Mouse (Mus musculus) heart, embryonic 10.5 days (tissue): Measurements from ENCODE around the gene Slc30a5. TPM values are rescaled to one million over a fixed set of nuclear protein-coding genes. Genes with fewer than 3 reads are reported as not detected.

Experiments
- DNase-seq: peaks from one replicate; pipeline ENCODE4 v3.0.0-alpha.2; 2017; ENCODE audit warnings: low spot score
- H3K27ac ChIP-seq: fragments of 300-500 bp; sonication (generic); 2 replicates; pipeline ENCODE4 v1.5.1; 2016; ENCODE audit warnings: mild to moderate bottlenecking
- H3K27me3 ChIP-seq: fragments of 300-500 bp; sonication (generic); 2 replicates; pipeline ENCODE4 v1.6.1; 2016; ENCODE audit warnings: mild to moderate bottlenecking; ENCODE audit not compliant: poor library complexity, insufficient read depth, severe bottlenecking
- H3K36me3 ChIP-seq: fragments of 300-500 bp; sonication (generic); 2 replicates; pipeline ENCODE4 v1.6.1; 2016; ENCODE audit warnings: mild to moderate bottlenecking, moderate library complexity
- H3K4me1 ChIP-seq: fragments of 300-500 bp; sonication (generic); 2 replicates; pipeline ENCODE4 v1.6.1; 2016; ENCODE audit warnings: mild to moderate bottlenecking
- H3K4me3 ChIP-seq: fragments of 300-500 bp; sonication (generic); 2 replicates; pipeline ENCODE4 v1.5.1; 2016; ENCODE audit warnings: mild to moderate bottlenecking, moderate library complexity
- H3K9me3 ChIP-seq: fragments of 300-500 bp; sonication (generic); 2 replicates; pipeline ENCODE4 v1.6.1; 2016; ENCODE audit warnings: mild to moderate bottlenecking, moderate library complexity
- WGBS: fragments of 180-500 bp; shearing (Covaris S2); methylation state at CpG from one replicate; pipeline ENCODE4 v1.1.7; 2016; 5-methylcytosine and 5-hydroxymethylcytosine counted together
- polyA plus RNA-seq: library from polyadenylated mRNA; unstranded; fragments of >200 nt; fragmentation: Nextera tagmentation; extraction: Ambion mirVana; gene quantifications from 2 replicates; pipeline ENCODE4 v1.2.1, GENCODE M21; 2016

Slc30a5 gene
- polyA plus RNA-seq, 1 experiment from 2014 or later = 45.6 TPM

DNA sequence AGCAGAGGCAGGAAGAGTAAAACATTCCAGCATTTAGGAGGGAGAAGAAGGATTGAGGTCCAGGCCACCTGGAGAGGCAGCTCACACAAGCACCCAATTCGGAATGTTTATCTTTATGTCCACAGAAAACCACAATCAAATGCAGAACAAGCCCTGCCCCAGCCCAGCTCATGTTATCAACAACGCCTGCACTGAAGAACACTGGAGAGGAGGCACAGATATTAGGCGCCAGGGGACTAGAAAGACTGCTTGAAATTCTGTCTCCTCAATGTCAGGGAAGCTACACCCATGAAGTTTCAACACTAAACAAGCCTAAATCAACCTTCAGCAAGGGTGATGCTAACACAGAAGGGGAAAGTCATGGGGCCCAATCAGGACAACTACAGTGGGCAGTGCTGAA is 55.7 kb downstream of the Slc30a5 start:
- no peak for DNase-seq
- Histone ChIP-seq H3K27ac (no peak overlapping the region), H3K4me3 (no peak overlapping the region), H3K4me1 (peaks cover 15% of the 10 kb centered on the region), H3K9me3 (no peaks in the 10 kb centered on the region), H3K27me3 (no peaks in the 10 kb centered on the region), H3K36me3 (peaks cover 40% of the 10 kb centered on the region)
- 61% methylated on average over 3 of the region's 3 CpGs for WGBS

DNA sequence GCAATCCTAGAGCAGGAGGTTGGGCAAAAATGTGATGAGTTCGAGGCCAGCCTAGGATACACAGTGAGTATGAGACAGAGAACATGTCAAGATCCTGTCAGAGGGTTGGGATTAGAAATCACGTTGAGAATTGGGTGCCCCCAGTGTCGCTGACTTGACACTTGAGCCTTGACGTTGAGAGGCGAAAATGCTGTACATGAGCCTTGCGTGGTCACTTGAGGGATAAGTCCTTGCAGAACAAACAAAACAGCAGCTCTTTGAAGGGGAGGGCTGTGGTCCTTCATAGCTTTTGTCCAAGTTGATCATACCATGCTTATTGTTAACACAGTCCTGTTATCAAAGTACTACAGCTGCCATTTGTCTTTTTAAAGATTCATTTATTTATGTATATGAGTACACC is 56.5 kb downstream of the Slc30a5 start:
- Histone ChIP-seq H3K36me3 (peaks cover 40% of the 10 kb centered on the region), H3K4me1 (peaks cover 15% of the 10 kb centered on the region), H3K27ac (no peak overlapping the region), H3K27me3 (no peaks in the 10 kb centered on the region), H3K4me3 (0 out of 2 replicates have a peak overlapping the region, but pooled peaks have one; percentile 98), H3K9me3 (no peaks in the 10 kb centered on the region)
- WGBS = 53% methylated on average over 6 of the region's 6 CpGs
- no peak for DNase-seq

DNA sequence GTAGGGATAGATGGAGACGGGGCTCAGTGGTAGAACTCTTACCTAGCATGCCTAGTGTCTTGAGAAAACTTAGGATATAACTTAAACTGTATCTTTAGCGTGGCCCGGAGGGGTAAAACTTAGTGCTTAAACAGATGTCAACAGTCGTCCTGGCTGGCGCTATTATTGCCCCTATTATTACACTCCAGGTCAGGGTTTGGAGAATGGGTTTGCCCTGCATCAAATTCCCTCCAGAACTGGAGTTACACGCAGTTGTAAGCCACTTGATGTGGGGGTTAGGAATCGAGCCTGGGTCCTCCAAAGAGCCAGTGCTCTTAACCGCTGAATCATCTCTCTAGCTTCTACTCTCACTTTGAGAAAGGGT is 57.2 kb downstream of the Slc30a5 start:
- no peaks in the 10 kb centered on the region for H3K27me3 ChIP-seq
- peaks cover 41% of the 10 kb centered on the region for H3K36me3 ChIP-seq
- peak overlapping the region; percentile 98 for H3K4me3 ChIP-seq
- WGBS = 17% methylated on average over 8 of the region's 8 CpGs
- DNase-seq = no peak
- H3K27ac ChIP-seq = peak overlapping the region; percentile 89
- no peaks in the 10 kb centered on the region for H3K9me3 ChIP-seq
- H3K4me1 ChIP-seq = peaks cover 15% of the 10 kb centered on the region

DNA sequence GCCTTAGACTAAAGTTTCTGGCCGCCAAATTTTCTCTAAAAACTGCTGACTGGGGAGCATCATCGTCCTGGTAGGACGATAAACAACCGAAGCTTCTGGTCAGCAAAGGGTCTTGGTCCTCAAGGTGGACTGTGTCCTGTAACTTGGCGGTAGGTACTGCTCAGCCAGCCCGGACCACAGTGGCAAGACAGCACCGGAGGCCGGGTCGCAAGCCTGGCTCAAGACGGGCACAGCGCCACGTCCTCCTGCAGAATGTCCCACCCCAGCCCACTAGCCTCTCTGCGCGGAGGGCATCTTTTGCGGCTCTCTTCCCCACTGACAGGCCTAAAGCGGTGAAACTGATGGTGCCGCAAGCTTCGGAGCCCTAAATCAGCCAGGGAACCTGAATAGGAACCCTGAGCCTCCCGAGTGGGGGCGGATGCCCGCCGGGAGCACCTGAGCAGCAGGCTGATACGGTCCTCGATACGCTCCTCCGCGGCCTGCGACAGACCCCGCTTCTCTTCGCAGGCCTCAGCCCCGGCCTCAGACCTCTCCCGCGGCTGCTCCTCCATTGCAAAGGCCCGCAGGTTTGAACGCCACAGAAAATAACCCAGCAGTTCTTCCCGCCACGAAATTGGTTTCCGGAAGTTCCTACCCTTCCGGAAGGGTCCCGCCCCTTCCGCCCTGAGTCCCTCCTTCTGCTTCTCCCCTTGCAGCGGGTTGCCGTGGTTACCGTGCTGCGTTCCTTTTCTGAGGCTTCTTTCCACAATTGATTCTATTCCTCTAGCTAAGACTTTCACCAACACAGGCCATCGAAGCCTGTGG is 57.8 kb downstream of the Slc30a5 start, which contains the start of gene Cenph:
Gene Cenph, minus strand, starts transcription at position 648 of the 804 bp plus-strand sequence.
- under 1% methylated on average over 46 of the region's 46 CpGs for WGBS
- peak; percentile 96 for DNase-seq
- H3K4me1 ChIP-seq = peaks cover 15% of the 10 kb centered on the region
- H3K4me3 ChIP-seq = peak within 1 kb of the TSS; percentile 98
- H3K27me3 ChIP-seq = no peaks in the 10 kb centered on the region
- peaks cover 41% of the 10 kb centered on the region for H3K36me3 ChIP-seq
- H3K27ac ChIP-seq = peak within 1 kb of the TSS; percentile 89
- no peaks in the 10 kb centered on the region for H3K9me3 ChIP-seq

DNA sequence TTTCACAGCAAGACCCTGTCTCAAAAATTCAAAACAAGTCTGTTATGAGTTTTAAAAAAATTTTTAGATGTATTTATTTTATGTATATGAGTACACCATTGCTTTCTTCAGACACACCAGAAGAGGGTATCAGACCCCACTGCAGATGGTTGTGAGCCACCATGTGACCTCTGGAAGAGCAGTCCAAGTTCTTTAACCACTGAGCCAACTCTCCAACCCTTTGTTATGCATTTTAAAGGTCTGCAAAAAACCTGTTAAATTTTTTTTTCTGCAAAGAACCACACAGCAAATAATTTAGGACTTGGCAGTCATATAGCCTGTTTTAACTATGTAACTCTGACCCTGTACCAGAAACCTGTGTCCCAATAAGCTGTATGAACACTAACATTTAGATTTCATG is 58.5 kb downstream of the Slc30a5 start:
- Histone ChIP-seq H3K9me3 (no peaks in the 10 kb centered on the region), H3K4me3 (peak overlapping the region; percentile 98), H3K27me3 (no peaks in the 10 kb centered on the region), H3K27ac (no peak overlapping the region), H3K4me1 (peaks cover 15% of the 10 kb centered on the region), H3K36me3 (peaks cover 41% of the 10 kb centered on the region)
- DNase-seq = no peak

DNA sequence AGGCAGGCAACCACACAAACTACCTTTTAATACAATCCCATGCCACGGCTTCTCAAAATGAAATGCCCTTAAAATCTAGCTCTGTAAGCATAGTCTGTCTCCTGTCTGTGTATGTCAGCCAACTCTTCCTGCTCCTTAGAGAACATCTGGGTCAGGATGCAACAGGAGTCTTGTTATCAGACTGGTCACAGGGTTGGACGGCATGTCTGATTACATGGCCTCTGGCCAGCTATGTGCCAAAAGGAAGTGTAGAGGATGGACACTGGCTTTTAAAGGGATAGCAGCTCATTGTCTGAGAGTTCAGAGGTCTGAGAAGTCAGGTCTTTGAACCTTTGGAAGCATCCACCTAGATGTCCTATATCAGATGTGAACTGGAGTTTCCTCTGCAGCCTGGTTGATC is 77.9 kb downstream of the Slc30a5 start:
- no peak for DNase-seq
- Histone ChIP-seq H3K27ac (no peak overlapping the region), H3K4me3 (no peak overlapping the region), H3K9me3 (no peaks in the 10 kb centered on the region; the same call in 1 of the 2 replicates), H3K27me3 (no peaks in the 10 kb centered on the region), H3K36me3 (peaks cover 15% of the 10 kb centered on the region), H3K4me1 (0 out of 2 replicates have a peak, but pooled peaks cover 4% of the 10 kb centered on the region)
- 54% methylated on average over 2 of the region's 2 CpGs for WGBS

DNA sequence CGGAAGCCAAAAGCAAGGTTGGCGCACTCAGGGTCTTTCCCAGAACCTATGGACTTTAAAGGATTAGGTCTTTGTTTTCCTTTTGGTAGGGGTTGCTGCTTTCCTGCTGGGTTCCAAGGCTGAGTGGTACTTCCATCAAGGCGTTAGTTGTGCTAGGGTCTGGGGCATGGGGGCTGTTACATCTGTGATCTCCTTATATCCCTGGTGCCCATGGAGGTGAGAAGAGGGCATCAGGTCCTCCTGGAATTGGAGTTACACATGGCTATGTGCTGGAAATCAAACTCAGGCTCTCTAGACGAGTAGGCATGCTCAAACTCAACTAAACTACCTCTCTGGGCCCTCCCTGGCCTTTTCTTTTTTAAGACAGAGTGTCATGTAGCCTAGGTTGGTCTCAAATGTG is 79.0 kb downstream of the Slc30a5 start:
- DNase-seq = no peak
- no peaks in the 10 kb centered on the region for H3K9me3 ChIP-seq
- H3K36me3 ChIP-seq = peaks cover 4% of the 10 kb centered on the region
- H3K27ac ChIP-seq = no peak overlapping the region
- H3K4me3 ChIP-seq = no peak overlapping the region
- 0 out of 2 replicates have a peak, but pooled peaks cover 4% of the 10 kb centered on the region for H3K4me1 ChIP-seq
- H3K27me3 ChIP-seq = no peaks in the 10 kb centered on the region
- 72% methylated on average over 4 of the region's 4 CpGs for WGBS

DNA sequence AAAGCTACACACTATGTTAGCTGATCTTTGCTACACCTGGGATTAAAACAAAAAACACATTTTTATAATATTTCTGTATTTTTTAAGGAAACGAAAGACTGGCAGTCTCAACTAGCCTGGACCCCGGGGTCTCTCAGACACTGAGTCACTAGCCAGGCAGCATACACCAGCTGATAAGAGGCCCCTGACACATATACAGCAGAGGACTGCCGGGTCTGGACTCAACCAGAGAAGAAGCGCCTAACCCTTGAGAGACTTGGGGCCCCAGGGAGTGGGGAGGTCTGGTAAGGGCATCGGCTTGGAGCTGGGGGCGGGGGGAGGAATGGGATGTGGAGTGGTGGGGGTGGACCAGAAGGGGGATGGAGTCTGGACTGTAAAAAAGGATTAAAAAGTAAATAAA is 80.2 kb downstream of the Slc30a5 start:
- H3K36me3 ChIP-seq = no peaks in the 10 kb centered on the region
- no peaks in the 10 kb centered on the region for H3K9me3 ChIP-seq
- 0 out of 2 replicates have a peak, but pooled peaks cover 4% of the 10 kb centered on the region for H3K4me1 ChIP-seq
- H3K4me3 ChIP-seq = no peak overlapping the region
- H3K27ac ChIP-seq = no peak overlapping the region
- DNase-seq = no peak
- no peaks in the 10 kb centered on the region for H3K27me3 ChIP-seq
- 57% methylated on average over 6 of the region's 6 CpGs for WGBS

Other genes starting within 250 kb of the Slc30a5 start
- gene Marveld2, start 216.5 kb downstream of the Slc30a5 start, polyA plus RNA-seq = 3.7 and 5.3 TPM in 2 replicates
- gene Ak6, start 182.4 kb downstream of the Slc30a5 start, polyA plus RNA-seq = 271 and 304 TPM in 2 replicates
- 24.1 and 25.6 TPM in 2 replicates for gene Rad17, start 182.4 kb downstream of the Slc30a5 start, polyA plus RNA-seq
- 12.4 and 12.8 TPM in 2 replicates for gene Taf9, start 181.8 kb downstream of the Slc30a5 start, polyA plus RNA-seq
- 4.2 and 5.8 TPM in 2 replicates for gene Ccdc125, start 163.7 kb downstream of the Slc30a5 start, polyA plus RNA-seq
- gene Cdk7, start 102.5 kb downstream of the Slc30a5 start, polyA plus RNA-seq = 86.2 and 106 TPM in 2 replicates
- gene Mrps36, start 88.8 kb downstream of the Slc30a5 start, polyA plus RNA-seq = 202 and 238 TPM in 2 replicates
- gene Cenph, start 57.5 kb downstream of the Slc30a5 start, polyA plus RNA-seq = 28.9 and 38.1 TPM in 2 replicates
- 295 and 306 TPM in 2 replicates for gene Ccnb1, start 46.9 kb downstream of the Slc30a5 start, polyA plus RNA-seq